Mouse (Mus musculus) liver, adult 2 months (tissue): ENCODE measurements at regions not wholly inside any gene's neighbourhood (a gene's known extent, or its start where the extent isn't known, plus 50 kb on each side); places are given as distances from the start of the nearest gene placed in this dataset.

Source experiments
- DNase-seq: peaks from one replicate; pipeline ENCODE4 v3.0.0-alpha.2; 2011; ENCODE audit warnings: low read depth, low spot score; ENCODE audit errors: extremely low read depth
- H3K27ac ChIP-seq: fragments of 200-500 bp; replicated peaks from 2 replicates; pipeline ENCODE4 v1.5.1; 2012; ENCODE audit warnings: low read depth, mild to moderate bottlenecking, control low read depth, inconsistent platforms, low read length; ENCODE audit not compliant: insufficient read depth
- H3K27me3 ChIP-seq: fragments of 200-500 bp; 2 replicates; pipeline ENCODE4 v1.6.1; 2012; ENCODE audit warnings: mild to moderate bottlenecking, moderate library complexity, low read length, inconsistent platforms; ENCODE audit not compliant: control insufficient read depth, insufficient read depth
- H3K36me3 ChIP-seq: fragments of 200-500 bp; 2 replicates; pipeline ENCODE4 v1.6.1; 2012; ENCODE audit warnings: low read length, inconsistent platforms; ENCODE audit not compliant: control insufficient read depth, insufficient read depth
- H3K4me1 ChIP-seq: fragments of 200-500 bp; 2 replicates; pipeline ENCODE4 v1.6.1; 2011; ENCODE audit warnings: low read length; ENCODE audit not compliant: control insufficient read depth, insufficient read depth
- H3K4me3 ChIP-seq: fragments of 200-500 bp; 2 replicates; pipeline ENCODE4 v1.5.1; 2011; ENCODE audit warnings: low read depth, mild to moderate bottlenecking, control low read depth, low read length, moderate library complexity; ENCODE audit not compliant: insufficient read depth
- H3K79me2 ChIP-seq: fragments of 200-500 bp; 2 replicates; pipeline ENCODE4 v1.6.1; 2012; ENCODE audit warnings: inconsistent platforms, mild to moderate bottlenecking, low read length, moderate library complexity; ENCODE audit not compliant: control insufficient read depth, insufficient read depth
- H3K9ac ChIP-seq: fragments of 200-500 bp; 2 replicates; pipeline ENCODE4 v1.6.1; 2012; ENCODE audit warnings: low read depth, mild to moderate bottlenecking, control low read depth, inconsistent platforms, low read length
- CTCF ChIP-seq: fragments of 200-500 bp; IDR thresholded peaks from 2 replicates; pipeline ENCODE4 v1.5.1; 2011; ENCODE audit warnings: low read depth, low read length, control low read depth
- POLR2A ChIP-seq: fragments of 200-500 bp; IDR thresholded peaks from 2 replicates; pipeline ENCODE4 v1.6.1; 2011; ENCODE audit warnings: low read length, control low read depth; ENCODE audit not compliant: insufficient read depth; ENCODE audit errors: extremely low read depth
- WGBS: fragments of 180-500 bp; shearing (Covaris S2); methylation state at CpG from one replicate; pipeline ENCODE4 v1.1.7; 2018; 5-methylcytosine and 5-hydroxymethylcytosine counted together

- Histone ChIP-seq H3K4me1 (no peaks in the 10 kb centered on the region), H3K79me2 (no peaks in the 10 kb centered on the region), H3K27ac (no peak overlapping the region), H3K36me3 (no peaks in the 10 kb centered on the region), H3K27me3 (no peaks in the 10 kb centered on the region), H3K4me3 (no peak overlapping the region), H3K9ac (no peak overlapping the region)
- no peak for DNase-seq
- no peak for TF ChIP-seq POLR2A
- WGBS: 77% methylated on average over 7 of the region's 7 CpGs
Measured at GRCm38 (mm10) chr12:13983631-13984395, 168.0 kb downstream of the Fam84a start.

GRCm38 (mm10) chr12:13964537-13964936 is 187.3 kb downstream of the Fam84a start:
- H3K27me3 ChIP-seq: no peaks in the 10 kb centered on the region
- no peak overlapping the region for H3K9ac ChIP-seq
- WGBS: 86% methylated on average over 3 of the region's 3 CpGs
- no peaks in the 10 kb centered on the region for H3K4me1 ChIP-seq
- DNase-seq: no peak
- no peaks in the 10 kb centered on the region for H3K36me3 ChIP-seq
- no peak overlapping the region for H3K4me3 ChIP-seq
- no peaks in the 10 kb centered on the region for H3K79me2 ChIP-seq
- no peak overlapping the region for H3K27ac ChIP-seq
- TF ChIP-seq CTCF (no peak), POLR2A (no peak)

- Histone ChIP-seq H3K79me2 (no peaks in the 10 kb centered on the region), H3K4me3 (no peak overlapping the region), H3K27me3 (no peaks in the 10 kb centered on the region), H3K27ac (no peak overlapping the region), H3K36me3 (no peaks in the 10 kb centered on the region), H3K9ac (no peak overlapping the region), H3K4me1 (no peaks in the 10 kb centered on the region)
- 91% methylated on average over 4 of the region's 4 CpGs for WGBS
- DNase-seq: no peak
- TF ChIP-seq CTCF: no peak
- TF ChIP-seq POLR2A: no peak
Measured at GRCm38 (mm10) chr12:13939494-13939893, 212.4 kb downstream of the Fam84a start.

- H3K36me3 ChIP-seq: no peaks in the 10 kb centered on the region
- no peak overlapping the region for H3K4me3 ChIP-seq
- no peaks in the 10 kb centered on the region for H3K79me2 ChIP-seq
- TF ChIP-seq POLR2A (no peak), CTCF (no peak)
- no peak overlapping the region for H3K27ac ChIP-seq
- no peak for DNase-seq
- no peaks in the 10 kb centered on the region for H3K4me1 ChIP-seq
- 65% methylated on average over 1 of the region's 1 CpGs for WGBS
- no peaks in the 10 kb centered on the region for H3K27me3 ChIP-seq
- H3K9ac ChIP-seq: no peak overlapping the region
Measured at GRCm38 (mm10) chr12:13921066-13921465, 230.8 kb downstream of the Fam84a start.

GRCm38 (mm10) chr12:13883317-13883716 is 268.5 kb downstream of the Fam84a start:
- H3K27ac ChIP-seq: no peak overlapping the region
- TF ChIP-seq POLR2A (no peak), CTCF (no peak)
- no peak for DNase-seq
- no peaks in the 10 kb centered on the region for H3K36me3 ChIP-seq
- no peaks in the 10 kb centered on the region for H3K4me1 ChIP-seq
- H3K4me3 ChIP-seq: no peak overlapping the region
- H3K27me3 ChIP-seq: no peaks in the 10 kb centered on the region
- 65% methylated on average over 3 of the region's 3 CpGs for WGBS
- H3K79me2 ChIP-seq: no peaks in the 10 kb centered on the region
- no peak overlapping the region for H3K9ac ChIP-seq

GRCm38 (mm10) chr12:13869161-13869560 is 282.7 kb downstream of the Fam84a start:
- no peaks in the 10 kb centered on the region for H3K4me1 ChIP-seq
- no peak overlapping the region for H3K9ac ChIP-seq
- TF ChIP-seq POLR2A: no peak
- TF ChIP-seq CTCF: no peak
- H3K79me2 ChIP-seq: no peaks in the 10 kb centered on the region
- H3K27me3 ChIP-seq: no peaks in the 10 kb centered on the region
- H3K27ac ChIP-seq: no peak overlapping the region
- no peak overlapping the region for H3K4me3 ChIP-seq
- DNase-seq: no peak
- no peaks in the 10 kb centered on the region for H3K36me3 ChIP-seq
- 30% methylated on average over 1 of the region's 1 CpGs for WGBS
